Mouse (Mus musculus): ENCODE measurements around the gene Wipf1. TPM values are rescaled to one million over a fixed set of nuclear protein-coding genes. Genes with fewer than 3 reads are reported as not detected.

The Wipf1 gene
- polyA plus RNA-seq, 1 experiment from 2014 or later = 7.8 TPM

GRCm38 (mm10) chr2:73521737-73522136 lies 7.8 kb downstream of the Wipf1 start:
- Histone ChIP-seq H3K9ac (ENCODE audit: low read depth, low read length) (no peak overlapping the region), H3K27me3 (ENCODE audit: control insufficient read depth, insufficient read depth, low read length) (no peaks in the 10 kb centered on the region), H3K9me3 (replicated peaks; ENCODE audit: control insufficient read depth, low read length) (no peaks in the 10 kb centered on the region), H3K4me2 (no peak overlapping the region), H3K36me3 (ENCODE audit: control insufficient read depth, insufficient read depth, low read length) (no peaks in the 10 kb centered on the region), H3K27ac (ENCODE audit: low read depth, low read length) (peak overlapping the region; percentile 22; the same call in 1 of the 2 replicates), H3K4me1 (ENCODE audit: control insufficient read depth, insufficient read depth, low read length) (peaks cover 9% of the 10 kb centered on the region), H3K4me3 (ENCODE audit: low read depth, low read length) (no peak overlapping the region)
- ATAC-seq (replicated peaks; ENCODE audit: insufficient number of reproducible peaks, low FRiP score, low TSS enrichment) = no peak
- 23% methylated on average over 5 of the region's 5 CpGs for WGBS (ENCODE audit: insufficient replicate concordance)

- no peaks in the 10 kb centered on the region for H3K36me3 ChIP-seq (ENCODE audit: control insufficient read depth, insufficient read depth, low read length)
- H3K27me3 ChIP-seq (ENCODE audit: control insufficient read depth, insufficient read depth, low read length) = no peaks in the 10 kb centered on the region
- H3K4me2 ChIP-seq = no peak overlapping the region
- no peak for ATAC-seq (replicated peaks; ENCODE audit: insufficient number of reproducible peaks, low FRiP score, low TSS enrichment)
- WGBS (ENCODE audit: insufficient replicate concordance) = 82% methylated on average over 5 of the region's 5 CpGs
- no peaks in the 10 kb centered on the region for H3K9me3 ChIP-seq (replicated peaks; ENCODE audit: control insufficient read depth, low read length)
- peaks cover 9% of the 10 kb centered on the region for H3K4me1 ChIP-seq (ENCODE audit: control insufficient read depth, insufficient read depth, low read length)
- H3K27ac ChIP-seq (ENCODE audit: low read depth, low read length) = no peak overlapping the region
- H3K4me3 ChIP-seq (ENCODE audit: low read depth, low read length) = no peak overlapping the region
- H3K9ac ChIP-seq (ENCODE audit: low read depth, low read length) = no peak overlapping the region
These were observed 10.6 kb downstream of the Wipf1 start for GRCm38 (mm10) chr2:73518966-73519365.

GRCm38 (mm10) chr2:73518311-73518710 lies 11.2 kb downstream of the Wipf1 start:
- Histone ChIP-seq H3K4me1 (ENCODE audit: control insufficient read depth, insufficient read depth, low read length) (peaks cover 6% of the 10 kb centered on the region), H3K27ac (ENCODE audit: low read depth, low read length) (no peak overlapping the region), H3K9ac (ENCODE audit: low read depth, low read length) (no peak overlapping the region), H3K27me3 (ENCODE audit: control insufficient read depth, insufficient read depth, low read length) (no peaks in the 10 kb centered on the region), H3K36me3 (ENCODE audit: control insufficient read depth, insufficient read depth, low read length) (no peaks in the 10 kb centered on the region), H3K9me3 (replicated peaks; ENCODE audit: control insufficient read depth, low read length) (no peaks in the 10 kb centered on the region), H3K4me3 (ENCODE audit: low read depth, low read length) (no peak overlapping the region), H3K4me2 (no peak overlapping the region)
- no peak for ATAC-seq (replicated peaks; ENCODE audit: insufficient number of reproducible peaks, low FRiP score, low TSS enrichment)
- WGBS (ENCODE audit: insufficient replicate concordance) = 78% methylated on average over 2 of the region's 2 CpGs

- WGBS (ENCODE audit: insufficient replicate concordance) = 81% methylated on average over 6 of the region's 6 CpGs
These were observed 15.4 kb downstream of the Wipf1 start for GRCm38 (mm10) chr2:73514178-73514577.

GRCm38 (mm10) chr2:73513204-73513749 lies 16.3 kb downstream of the Wipf1 start:
- Histone ChIP-seq H3K9ac (ENCODE audit: low read depth, low read length) (no peak overlapping the region), H3K4me3 (ENCODE audit: low read depth, low read length) (no peak overlapping the region), H3K27me3 (ENCODE audit: control insufficient read depth, insufficient read depth, low read length) (no peaks in the 10 kb centered on the region), H3K4me2 (no peak overlapping the region), H3K27ac (ENCODE audit: low read depth, low read length) (no peak overlapping the region), H3K4me1 (ENCODE audit: control insufficient read depth, insufficient read depth, low read length) (peaks cover 7% of the 10 kb centered on the region), H3K9me3 (replicated peaks; ENCODE audit: control insufficient read depth, low read length) (no peaks in the 10 kb centered on the region), H3K36me3 (ENCODE audit: control insufficient read depth, insufficient read depth, low read length) (no peaks in the 10 kb centered on the region)
- WGBS (ENCODE audit: insufficient replicate concordance) = 79% methylated on average over 2 of the region's 2 CpGs
- ATAC-seq (replicated peaks; ENCODE audit: insufficient number of reproducible peaks, low FRiP score, low TSS enrichment) = no peak

More at GRCm38 (mm10) chr2:73514178-73514577, 15.4 kb downstream of the Wipf1 start:
- no peak for ATAC-seq (replicated peaks; ENCODE audit: insufficient number of reproducible peaks, low FRiP score, low TSS enrichment)
- Histone ChIP-seq H3K36me3 (ENCODE audit: control insufficient read depth, insufficient read depth, low read length) (no peaks in the 10 kb centered on the region), H3K4me3 (ENCODE audit: low read depth, low read length) (no peak overlapping the region), H3K9ac (ENCODE audit: low read depth, low read length) (no peak overlapping the region), H3K4me1 (ENCODE audit: control insufficient read depth, insufficient read depth, low read length) (peaks cover 7% of the 10 kb centered on the region), H3K27ac (ENCODE audit: low read depth, low read length) (no peak overlapping the region), H3K27me3 (ENCODE audit: control insufficient read depth, insufficient read depth, low read length) (no peaks in the 10 kb centered on the region), H3K9me3 (replicated peaks; ENCODE audit: control insufficient read depth, low read length) (no peaks in the 10 kb centered on the region), H3K4me2 (no peak overlapping the region)

- WGBS (ENCODE audit: insufficient replicate concordance) = 83% methylated on average over 3 of the region's 3 CpGs
- Histone ChIP-seq H3K27me3 (ENCODE audit: control insufficient read depth, insufficient read depth, low read length) (no peaks in the 10 kb centered on the region), H3K36me3 (ENCODE audit: control insufficient read depth, insufficient read depth, low read length) (no peaks in the 10 kb centered on the region), H3K27ac (ENCODE audit: low read depth, low read length) (no peak overlapping the region), H3K9me3 (replicated peaks; ENCODE audit: control insufficient read depth, low read length) (no peaks in the 10 kb centered on the region), H3K4me1 (ENCODE audit: control insufficient read depth, insufficient read depth, low read length) (peaks cover 11% of the 10 kb centered on the region), H3K9ac (ENCODE audit: low read depth, low read length) (no peak overlapping the region), H3K4me3 (ENCODE audit: low read depth, low read length) (no peak overlapping the region), H3K4me2 (no peak overlapping the region)
- no peak for ATAC-seq (replicated peaks; ENCODE audit: insufficient number of reproducible peaks, low FRiP score, low TSS enrichment)
These were observed 17.5 kb downstream of the Wipf1 start for GRCm38 (mm10) chr2:73512044-73512443.

- H3K36me3 ChIP-seq (ENCODE audit: control insufficient read depth, insufficient read depth, low read length) = no peaks in the 10 kb centered on the region
- H3K4me3 ChIP-seq (ENCODE audit: low read depth, low read length) = no peak overlapping the region
- H3K27ac ChIP-seq (ENCODE audit: low read depth, low read length) = no peak overlapping the region
- H3K4me1 ChIP-seq (ENCODE audit: control insufficient read depth, insufficient read depth, low read length) = peaks cover 11% of the 10 kb centered on the region
- H3K4me2 ChIP-seq = no peak overlapping the region
- no peaks in the 10 kb centered on the region for H3K9me3 ChIP-seq (replicated peaks; ENCODE audit: control insufficient read depth, low read length)
- no peak overlapping the region for H3K9ac ChIP-seq (ENCODE audit: low read depth, low read length)
- H3K27me3 ChIP-seq (ENCODE audit: control insufficient read depth, insufficient read depth, low read length) = no peaks in the 10 kb centered on the region
- 75% methylated on average over 7 of the region's 7 CpGs for WGBS (ENCODE audit: insufficient replicate concordance)
- ATAC-seq (replicated peaks; ENCODE audit: insufficient number of reproducible peaks, low FRiP score, low TSS enrichment) = no peak
These were observed 18.7 kb downstream of the Wipf1 start for GRCm38 (mm10) chr2:73510731-73511360.

GRCm38 (mm10) chr2:73510025-73510288 lies 19.6 kb downstream of the Wipf1 start:
- H3K27me3 ChIP-seq (ENCODE audit: control insufficient read depth, insufficient read depth, low read length) = no peaks in the 10 kb centered on the region
- peaks cover 11% of the 10 kb centered on the region for H3K4me1 ChIP-seq (ENCODE audit: control insufficient read depth, insufficient read depth, low read length)
- 0 out of 2 replicates have a peak overlapping the region, but pooled peaks have one; percentile 34 for H3K9ac ChIP-seq (ENCODE audit: low read depth, low read length)
- no peaks in the 10 kb centered on the region for H3K9me3 ChIP-seq (replicated peaks; ENCODE audit: control insufficient read depth, low read length)
- peak overlapping the region; percentile 84 for H3K27ac ChIP-seq (ENCODE audit: low read depth, low read length)
- H3K4me3 ChIP-seq (ENCODE audit: low read depth, low read length) = no peak overlapping the region
- H3K4me2 ChIP-seq = peak overlapping the region; percentile 31; the same call in 1 of the 2 replicates
- no peaks in the 10 kb centered on the region for H3K36me3 ChIP-seq (ENCODE audit: control insufficient read depth, insufficient read depth, low read length)
- WGBS (ENCODE audit: insufficient replicate concordance) = 59% methylated on average over 3 of the region's 3 CpGs
- ATAC-seq (replicated peaks; ENCODE audit: insufficient number of reproducible peaks, low FRiP score, low TSS enrichment) = no peak
